Comparison of ENCODE assay signal across 8 mouse cellular contexts in genomic region chr17:56715914-56716654, GRCm38 (mm10). TPM values are rescaled to one million over a fixed set of nuclear protein-coding genes. Genes with fewer than 3 reads are reported as not detected.
A peak's percentile ranks its signal among the peaks of the same experiment; 100 is the strongest.
DNase-seq lines count a peak whose midpoint lies in the region; ATAC-seq lines count a peak whose summit lies in the region.

No protein-coding gene starts in this region.

- peaks cover 7% of the 10 kb centered on the region for H3K4me1 ChIP-seq in kidney, embryonic 14.5 days (ENCODE audit: control insufficient read depth, insufficient read depth, low read length)
- H3K4me1 ChIP-seq in hindbrain, embryonic 10.5 days (replicated peaks) = peaks cover 34% of the 10 kb centered on the region
- peaks cover 5% of the 10 kb centered on the region; the same call in 1 of the 2 replicates for H3K4me1 ChIP-seq in midbrain, embryonic 11.5 days (ENCODE audit: control insufficient read depth, insufficient read depth, low read length)

- peak overlapping the region; percentile 55 for H3K9ac ChIP-seq in kidney, embryonic 14.5 days (ENCODE audit: low read depth, low read length)
- H3K9ac ChIP-seq in midbrain, embryonic 11.5 days (ENCODE audit: low read length) = peak overlapping the region; percentile 67

- intact Hi-C loops in left cerebral cortex, postnatal 4 days (cut with DNase I) = no loop called here

- H3K9me3 ChIP-seq in kidney, embryonic 14.5 days (ENCODE audit: control insufficient read depth, low read length) = no peaks in the 10 kb centered on the region
- H3K9me3 ChIP-seq in hindbrain, embryonic 10.5 days = no peaks in the 10 kb centered on the region
- H3K9me3 ChIP-seq in midbrain, embryonic 11.5 days (ENCODE audit: control insufficient read depth, low read length) = no peaks in the 10 kb centered on the region

- 0 out of 2 replicates have a peak overlapping the region, but pooled peaks have one; percentile 1 for H3K27ac ChIP-seq in kidney, embryonic 14.5 days (ENCODE audit: low read depth, low read length)
- H3K27ac ChIP-seq in hindbrain, embryonic 10.5 days = peak overlapping the region; percentile 94
- H3K27ac ChIP-seq in midbrain, embryonic 11.5 days (ENCODE audit: low read depth, low read length) = no peak overlapping the region; the same call in 1 of the 2 replicates

- DNase-seq in kidney, postnatal 10 days = no peak
- DNase-seq in adipocyte (ENCODE audit: low spot score) = peak; percentile 27
- DNase-seq in hindbrain, embryonic 10.5 days (ENCODE audit: low spot score) = no peak
- no peak for DNase-seq in midbrain, embryonic 11.5 days (ENCODE audit: low spot score, missing footprints)
- no peak for DNase-seq in urinary bladder, postnatal 4 days (ENCODE audit: low spot score in 2 of 2)
- DNase-seq in ovary, postnatal 36 days (ENCODE audit: low spot score) = no peak
- DNase-seq in left cerebral cortex, postnatal 4 days = no peak

- H3K27me3 ChIP-seq in kidney, embryonic 14.5 days (ENCODE audit: control insufficient read depth, insufficient read depth, low read length) = no peaks in the 10 kb centered on the region
- H3K27me3 ChIP-seq in hindbrain, embryonic 10.5 days (ENCODE audit: insufficient read depth, poor library complexity, severe bottlenecking) = no peaks in the 10 kb centered on the region
- no peaks in the 10 kb centered on the region for H3K27me3 ChIP-seq in midbrain, embryonic 11.5 days (ENCODE audit: control insufficient read depth, insufficient read depth, low read length)

- H3K4me2 ChIP-seq in kidney, embryonic 14.5 days (replicated peaks; ENCODE audit: low read depth, low read length) = peak overlapping the region; percentile 77
- H3K4me2 ChIP-seq in midbrain, embryonic 11.5 days = peak overlapping the region; percentile 91

- peak; percentile 1; the same call in 1 of the 2 replicates for ATAC-seq in kidney, embryonic 14.5 days (ENCODE audit: low FRiP score, low TSS enrichment)
- no peak for ATAC-seq in midbrain, embryonic 11.5 days (ENCODE audit: low FRiP score)

- 25% methylated on average over 22 of the region's 22 CpGs for WGBS in kidney, embryonic 14.5 days
- WGBS in hindbrain, embryonic 10.5 days = 27% methylated on average over 22 of the region's 22 CpGs
- WGBS in midbrain, embryonic 11.5 days = 26% methylated on average over 22 of the region's 22 CpGs

- H3K36me3 ChIP-seq in kidney, embryonic 14.5 days (ENCODE audit: control insufficient read depth, insufficient read depth, low read length) = peaks cover 24% of the 10 kb centered on the region
- peaks cover 31% of the 10 kb centered on the region for H3K36me3 ChIP-seq in hindbrain, embryonic 10.5 days
- H3K36me3 ChIP-seq in midbrain, embryonic 11.5 days (ENCODE audit: control insufficient read depth, insufficient read depth, low read length) = peaks cover 11% of the 10 kb centered on the region

- H3K4me3 ChIP-seq in kidney, embryonic 14.5 days (ENCODE audit: low read length) = peak overlapping the region; percentile 84
- H3K4me3 ChIP-seq in hindbrain, embryonic 10.5 days = peak overlapping the region; percentile 78
- H3K4me3 ChIP-seq in midbrain, embryonic 11.5 days (ENCODE audit: low read depth, low read length) = peak overlapping the region; percentile 77

RNA-seq across cellular contexts. Expression of gene Ndufa11, which starts 1.5 kb away (rescaled TPM):
- polyA plus RNA-seq in kidney, embryonic 14.5 days (2014; fragmentation: Nextera tagmentation; extraction: Ambion mirVana) = 447 and 572 TPM in 2 replicates
- polyA plus RNA-seq in hindbrain, embryonic 10.5 days (2016; fragmentation: Nextera tagmentation; extraction: Ambion mirVana) = 398 and 446 TPM in 2 replicates
- 323 and 337 TPM in 2 replicates for polyA plus RNA-seq in midbrain, embryonic 11.5 days (2014; fragmentation: Nextera tagmentation; extraction: Ambion mirVana)
- total RNA-seq in left cerebral cortex, postnatal 4 days (2021) = 100 to 1,000 TPM; 187 to 194 TPM

RNA-seq across cellular contexts. Expression of gene Vmac, which starts 1.7 kb away (rescaled TPM):
- 17.6 and 23.6 TPM in 2 replicates for polyA plus RNA-seq in kidney, embryonic 14.5 days (2014; fragmentation: Nextera tagmentation; extraction: Ambion mirVana)
- polyA plus RNA-seq in hindbrain, embryonic 10.5 days (2016; fragmentation: Nextera tagmentation; extraction: Ambion mirVana) = 12.7 and 18.6 TPM in 2 replicates
- 13.1 and 15.0 TPM in 2 replicates for polyA plus RNA-seq in midbrain, embryonic 11.5 days (2014; fragmentation: Nextera tagmentation; extraction: Ambion mirVana)
- total RNA-seq in left cerebral cortex, postnatal 4 days (2021) = 10 to 100 TPM; 10.8 to 12.6 TPM

RNA-seq across cellular contexts. Expression of gene Nrtn, which starts 41.2 kb away (rescaled TPM):
- polyA plus RNA-seq in kidney, embryonic 14.5 days (2014; fragmentation: Nextera tagmentation; extraction: Ambion mirVana) = 9.5 and 12.9 TPM in 2 replicates
- polyA plus RNA-seq in hindbrain, embryonic 10.5 days (2016; fragmentation: Nextera tagmentation; extraction: Ambion mirVana) = 4.4 and 5.1 TPM in 2 replicates
- polyA plus RNA-seq in midbrain, embryonic 11.5 days (2014; fragmentation: Nextera tagmentation; extraction: Ambion mirVana) = 7.4 and 9.1 TPM in 2 replicates
- total RNA-seq in left cerebral cortex, postnatal 4 days (2021) = 1 to 10 TPM; 1.2 to 1.3 TPM

RNA-seq across cellular contexts. Expression of gene Ranbp3, which starts 43.0 kb away (rescaled TPM):
- 80.7 and 107 TPM in 2 replicates for polyA plus RNA-seq in kidney, embryonic 14.5 days (2014; fragmentation: Nextera tagmentation; extraction: Ambion mirVana)
- polyA plus RNA-seq in hindbrain, embryonic 10.5 days (2016; fragmentation: Nextera tagmentation; extraction: Ambion mirVana) = 130 and 139 TPM in 2 replicates
- polyA plus RNA-seq in midbrain, embryonic 11.5 days (2014; fragmentation: Nextera tagmentation; extraction: Ambion mirVana) = 108 and 112 TPM in 2 replicates
- 100 to 1,000 TPM; 102 to 112 TPM for total RNA-seq in left cerebral cortex, postnatal 4 days (2021)

RNA-seq across cellular contexts. Expression of gene Dus3l, which starts 48.5 kb away (rescaled TPM):
- 37.8 and 48.0 TPM in 2 replicates for polyA plus RNA-seq in kidney, embryonic 14.5 days (2014; fragmentation: Nextera tagmentation; extraction: Ambion mirVana)
- 44.1 and 47.6 TPM in 2 replicates for polyA plus RNA-seq in hindbrain, embryonic 10.5 days (2016; fragmentation: Nextera tagmentation; extraction: Ambion mirVana)
- 31.5 and 34.6 TPM in 2 replicates for polyA plus RNA-seq in midbrain, embryonic 11.5 days (2014; fragmentation: Nextera tagmentation; extraction: Ambion mirVana)
- 10 to 100 TPM; 80.0 to 90.4 TPM for total RNA-seq in left cerebral cortex, postnatal 4 days (2021)
